In genomic region chr13:78045116-78045515, GRCm38 (mm10) we compare ENCODE assay signal across 20 mouse cellular contexts.
"Had no signal": no experiment of that assay in that cellular context is flagged by ENCODE, and none has a peak within 500 bp of the region (broad histone marks: within the 10 kb centered on the region; RNA-seq: fewer than 3 reads in every experiment).

No protein-coding gene starts in this region.

- H3K9ac ChIP-seq: kidney, embryonic 15.5 days; limb, embryonic 13.5 days; liver, embryonic 12.5 days; liver, embryonic 15.5 days; lung, embryonic 15.5 days; stomach, embryonic 15.5 days had no signal

- ATAC-seq: liver, embryonic 12.5 days had no signal

- H3K4me1 ChIP-seq: kidney, embryonic 15.5 days; limb, embryonic 13.5 days; liver, embryonic 12.5 days; liver, embryonic 15.5 days; lung, embryonic 15.5 days; stomach, embryonic 15.5 days had no signal

- DNase-seq: kidney, adult 11 months; kidney, adult 8-10 months; kidney, postnatal 10 days; kidney, postnatal 4 days; liver; lung, adult 18-20 months; lung, postnatal 10 days; lung, postnatal 36 days; midbrain, embryonic 14.5 days; right cerebral cortex, adult 18-20 months; right cerebral cortex, postnatal 14 days; right cerebral cortex, postnatal 4 days; thymus, postnatal 25 days had no signal

- H3K4me2 ChIP-seq: kidney, embryonic 15.5 days; limb, embryonic 13.5 days; liver, embryonic 12.5 days; liver, embryonic 15.5 days; lung, embryonic 15.5 days; midbrain, embryonic 11.5 days; stomach, embryonic 15.5 days had no signal

- H3K9me3 ChIP-seq: kidney, embryonic 15.5 days; limb, embryonic 13.5 days; liver, embryonic 12.5 days; liver, embryonic 15.5 days; lung, embryonic 15.5 days; stomach, embryonic 15.5 days had no signal

- H3K36me3 ChIP-seq: kidney, embryonic 15.5 days; limb, embryonic 13.5 days; liver, embryonic 12.5 days; liver, embryonic 15.5 days; lung, embryonic 15.5 days; stomach, embryonic 15.5 days had no signal

- H3K27ac ChIP-seq: kidney, embryonic 15.5 days; limb, embryonic 13.5 days; liver, embryonic 12.5 days; liver, embryonic 15.5 days; lung, embryonic 15.5 days; stomach, embryonic 15.5 days had no signal

- H3K27me3 ChIP-seq: kidney, embryonic 15.5 days; limb, embryonic 13.5 days; liver, embryonic 12.5 days; liver, embryonic 15.5 days; lung, embryonic 15.5 days; stomach, embryonic 15.5 days had no signal

- H3K4me3 ChIP-seq: kidney, embryonic 15.5 days; limb, embryonic 13.5 days; liver, embryonic 12.5 days; liver, embryonic 15.5 days; lung, embryonic 15.5 days; stomach, embryonic 15.5 days had no signal
